Mouse (Mus musculus) liver, embryonic 14.5 days (tissue): ENCODE results near the gene Anp32a. TPM values are rescaled to one million over a fixed set of nuclear protein-coding genes. Genes with fewer than 3 reads are reported as not detected.

Experiments
- ATAC-seq: fragments of 200-750 bp; cut with Nextera tagmentation; 2 replicates; pipeline ENCODE4 v1.8.0; 2017; ENCODE audit warnings: moderate number of reproducible peaks, mild to moderate bottlenecking, moderate library complexity; ENCODE audit not compliant: insufficient read depth
- DNase-seq, 3 experiments: peaks; one replicate each; pipeline ENCODE4 v3.0.0-alpha.2; 2012 to 2013; ENCODE audit warnings: low read depth in 3 of 3, low spot score in 3 of 3
- H3K27ac ChIP-seq: fragments of 300-500 bp; sonication (generic); 2 replicates; pipeline ENCODE4 v1.5.1; 2014; ENCODE audit warnings: moderate library complexity, mild to moderate bottlenecking, control low read depth, inconsistent platforms
- H3K27me3 ChIP-seq: fragments of 300-500 bp; sonication (generic); 2 replicates; pipeline ENCODE4 v1.6.1; 2014; ENCODE audit warnings: mild to moderate bottlenecking, low read length, moderate library complexity; ENCODE audit not compliant: control insufficient read depth, insufficient read depth
- H3K36me3 ChIP-seq: fragments of 300-500 bp; sonication (generic); replicated peaks from 2 replicates; pipeline ENCODE4 v1.6.1; 2014; ENCODE audit warnings: low read depth; ENCODE audit not compliant: control insufficient read depth, insufficient read depth
- H3K4me1 ChIP-seq, 2 experiments: fragments of 200-500 bp in 1 of 2; fragments of 300-500 bp in 1 of 2; sonication (generic) in 1 of 2; replicated peaks; 2 replicates each; pipeline ENCODE4 v1.6.1; 2012 to 2014; ENCODE audit warnings: antibody characterized with exemption in 1 of 2, inconsistent platforms in 1 of 2, low read length in 1 of 2; ENCODE audit not compliant: control insufficient read depth in 2 of 2, insufficient read depth in 2 of 2
- H3K4me2 ChIP-seq: fragments of 300-500 bp; sonication (generic); 2 replicates; pipeline ENCODE4 v1.6.1; 2014; ENCODE audit warnings: low read depth, mild to moderate bottlenecking, control low read depth, moderate library complexity
- H3K4me3 ChIP-seq, 2 experiments: fragments of 200-500 bp in 1 of 2; fragments of 300-500 bp in 1 of 2; sonication (generic) in 1 of 2; 2 replicates each; pipeline ENCODE4 v1.5.1; 2012 to 2014; ENCODE audit warnings: low read depth in 2 of 2, low read length in 2 of 2, mild to moderate bottlenecking in 2 of 2, control low read depth in 1 of 2, inconsistent platforms in 1 of 2, moderate library complexity in 1 of 2; ENCODE audit not compliant: insufficient read depth in 1 of 2
- H3K9ac ChIP-seq: fragments of 300-500 bp; sonication (generic); replicated peaks from 2 replicates; pipeline ENCODE4 v1.6.1; 2014; ENCODE audit warnings: mild to moderate bottlenecking, control low read depth, moderate library complexity
- H3K9me3 ChIP-seq: fragments of 300-500 bp; sonication (generic); 2 replicates; pipeline ENCODE4 v1.6.1; 2016; ENCODE audit warnings: low read length, mixed read lengths; ENCODE audit not compliant: control insufficient read depth
- CTCF ChIP-seq: IDR thresholded peaks from 2 replicates; pipeline ENCODE4 v1.5.1; 2016; ENCODE audit warnings: antibody characterized with exemption, low read depth, control low read depth
- EP300 ChIP-seq: IDR thresholded peaks from 2 replicates; pipeline ENCODE4 v1.6.1; 2016; ENCODE audit warnings: antibody characterized with exemption, low read depth
- WGBS: fragments of 180-500 bp; shearing (Covaris S2); extraction: QIAGEN DNeasy Blood & Tissue Kit; methylation state at CpG from one replicate; pipeline ENCODE4 v1.1.7; 2014; ENCODE audit not compliant: insufficient replicate concordance; 5-methylcytosine and 5-hydroxymethylcytosine counted together
- polyA plus RNA-seq, 2 experiments: library from polyadenylated mRNA; depleted of rRNA in 1 of 2; stranded (reverse) in 1 of 2; unstranded in 1 of 2; fragments of >200 nt; fragmentation: Nextera tagmentation in 1 of 2; extraction: Ambion mirVana in 1 of 2; gene quantifications; 2 replicates each; pipeline versions ENCODE4 v1.2.1 to v1.2.3; 2012 to 2014

Gene Anp32a
- polyA plus RNA-seq, 2 experiments = 54.7 to 240 TPM

DNA sequence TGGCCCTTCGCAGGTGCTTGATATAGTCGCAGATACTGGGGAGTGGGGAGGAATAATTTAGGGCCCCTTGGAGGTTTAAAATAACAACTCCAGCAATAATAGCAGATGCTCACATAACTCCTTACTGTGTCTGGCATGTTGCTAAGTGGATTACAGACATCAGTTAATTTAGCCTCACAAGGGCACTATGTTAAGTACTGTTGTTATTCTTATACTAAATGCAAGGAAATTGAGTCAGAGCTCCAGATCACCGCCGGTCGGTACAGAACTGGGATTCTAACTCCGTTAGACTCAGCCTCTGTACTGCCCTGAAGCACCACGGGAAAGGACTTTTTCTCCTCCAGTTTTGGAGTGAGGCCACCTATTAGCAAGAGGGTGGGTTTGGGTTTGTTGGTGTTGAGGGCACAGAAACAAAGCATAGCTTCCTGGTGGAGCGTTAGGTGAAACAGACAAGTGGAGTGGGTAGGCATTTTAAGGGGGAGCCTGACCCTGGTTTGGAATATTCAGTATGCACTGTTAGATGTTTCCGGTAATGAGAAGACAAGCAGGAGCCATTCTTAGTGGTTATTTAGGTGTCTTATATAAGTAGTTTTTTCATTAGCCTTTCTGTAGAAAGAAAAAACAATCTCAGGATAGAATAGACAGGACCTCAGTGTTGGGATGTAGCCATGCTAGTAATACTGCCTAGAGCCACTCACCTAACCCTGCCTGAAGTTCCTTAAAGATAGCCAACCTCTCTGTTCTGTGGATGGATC lies 4.7 kb downstream of the Anp32a start:
- H3K4me2 ChIP-seq = peak overlapping the region; percentile 97
- no peak overlapping the region for H3K9ac ChIP-seq
- no peaks in the 10 kb centered on the region for H3K9me3 ChIP-seq
- no peaks in the 10 kb centered on the region; the same call in 1 of the 2 replicates for H3K27me3 ChIP-seq
- H3K4me3 ChIP-seq = peak overlapping the region in 1 of 2 experiments; percentile 71; a peak in 1 of 4 replicates
- 73% methylated on average over 9 of the region's 9 CpGs for WGBS
- DNase-seq (no peak), ATAC-seq (no peak)
- TF ChIP-seq EP300 (no peak), CTCF (no peak)
- H3K27ac ChIP-seq = peak overlapping the region; percentile 7; the same call in 1 of the 2 replicates
- H3K4me1 ChIP-seq = peaks cover 15 to 39% of the 10 kb centered on the region in 2 experiments
- H3K36me3 ChIP-seq = no peaks in the 10 kb centered on the region

DNA sequence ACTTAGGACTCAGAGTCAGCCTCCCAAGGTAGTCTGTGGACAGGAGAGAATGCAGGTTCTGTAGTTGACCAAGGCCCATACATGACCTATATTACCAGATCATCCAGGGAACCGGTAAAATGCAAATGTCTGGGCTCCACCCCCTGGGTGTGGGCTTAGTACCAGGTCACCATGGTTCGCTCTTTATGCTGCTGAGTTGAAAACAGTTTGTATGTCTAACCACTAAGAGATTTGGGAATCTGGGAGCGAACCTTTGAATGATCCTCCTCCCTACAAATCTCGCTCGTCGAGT lies 5.2 kb downstream of the Anp32a start:
- no peak overlapping the region for H3K9ac ChIP-seq
- TF ChIP-seq CTCF = no peak
- 60% methylated on average over 6 of the region's 6 CpGs for WGBS
- no peaks in the 10 kb centered on the region for H3K36me3 ChIP-seq
- no peak overlapping the region for H3K4me3 ChIP-seq
- no peak for ATAC-seq
- H3K9me3 ChIP-seq = no peaks in the 10 kb centered on the region
- no peak overlapping the region for H3K27ac ChIP-seq
- peak overlapping the region; percentile 97 for H3K4me2 ChIP-seq
- H3K27me3 ChIP-seq = no peaks in the 10 kb centered on the region
- H3K4me1 ChIP-seq = peaks cover 15 to 41% of the 10 kb centered on the region in 2 experiments
- no peak for DNase-seq

DNA sequence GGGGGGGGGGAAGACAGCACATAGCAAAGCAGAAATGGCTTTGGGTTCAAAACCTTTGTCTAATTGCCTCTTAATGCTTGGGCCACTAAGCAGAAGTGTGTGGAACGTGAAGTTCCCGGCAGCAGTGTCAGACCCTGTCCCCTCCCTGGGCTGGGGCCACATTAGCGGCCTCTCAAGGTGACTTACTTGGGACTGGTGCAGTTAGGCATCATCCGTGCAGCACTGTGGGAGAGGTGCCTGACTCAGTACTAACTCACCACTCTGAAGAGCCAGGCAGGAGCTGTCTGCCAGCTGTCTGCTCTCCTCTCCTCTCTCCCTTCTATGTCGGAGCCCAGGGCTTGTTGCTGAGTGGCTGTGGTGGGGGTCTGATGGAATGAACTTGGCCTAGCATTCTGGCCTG lies 6.1 kb downstream of the Anp32a start:
- H3K27me3 ChIP-seq = no peaks in the 10 kb centered on the region
- TF ChIP-seq EP300 (no peak), CTCF (no peak)
- no peaks in the 10 kb centered on the region for H3K9me3 ChIP-seq
- ATAC-seq (no peak), DNase-seq (no peak)
- H3K9ac ChIP-seq = no peak overlapping the region
- peaks cover 15 to 44% of the 10 kb centered on the region in 2 experiments for H3K4me1 ChIP-seq
- WGBS = 76% methylated on average over 5 of the region's 5 CpGs
- no peak overlapping the region for H3K4me2 ChIP-seq
- no peaks in the 10 kb centered on the region for H3K36me3 ChIP-seq
- no peak overlapping the region for H3K27ac ChIP-seq
- H3K4me3 ChIP-seq = no peak overlapping the region

DNA sequence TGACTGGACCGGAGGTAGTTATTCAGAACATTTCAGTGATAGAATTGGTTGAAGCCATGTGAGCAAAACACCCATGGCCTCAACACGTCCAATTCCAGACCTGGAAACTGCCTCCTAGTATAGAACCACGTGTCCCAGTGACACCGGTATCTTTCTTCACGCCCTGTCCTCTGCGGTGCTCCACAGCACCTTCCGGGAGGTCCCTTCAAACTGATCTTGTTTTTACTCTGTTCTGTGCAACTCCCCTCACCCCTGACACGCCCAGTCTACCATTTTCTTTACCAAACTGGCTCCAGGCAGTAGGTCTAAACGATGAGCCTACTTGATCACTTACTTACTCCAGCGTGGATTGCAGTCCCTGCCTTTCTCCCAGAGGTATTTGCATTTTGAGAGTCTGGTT lies 7.0 kb downstream of the Anp32a start:
- TF ChIP-seq EP300 (no peak), CTCF (no peak)
- Histone ChIP-seq H3K27ac (no peak overlapping the region), H3K4me1 (peaks cover 17 to 47% of the 10 kb centered on the region in 2 experiments), H3K9me3 (no peaks in the 10 kb centered on the region), H3K4me2 (no peak overlapping the region), H3K9ac (no peak overlapping the region), H3K27me3 (no peaks in the 10 kb centered on the region), H3K36me3 (no peaks in the 10 kb centered on the region), H3K4me3 (no peak overlapping the region)
- no peak for ATAC-seq
- DNase-seq = no peak
- WGBS = 68% methylated on average over 10 of the region's 10 CpGs

DNA sequence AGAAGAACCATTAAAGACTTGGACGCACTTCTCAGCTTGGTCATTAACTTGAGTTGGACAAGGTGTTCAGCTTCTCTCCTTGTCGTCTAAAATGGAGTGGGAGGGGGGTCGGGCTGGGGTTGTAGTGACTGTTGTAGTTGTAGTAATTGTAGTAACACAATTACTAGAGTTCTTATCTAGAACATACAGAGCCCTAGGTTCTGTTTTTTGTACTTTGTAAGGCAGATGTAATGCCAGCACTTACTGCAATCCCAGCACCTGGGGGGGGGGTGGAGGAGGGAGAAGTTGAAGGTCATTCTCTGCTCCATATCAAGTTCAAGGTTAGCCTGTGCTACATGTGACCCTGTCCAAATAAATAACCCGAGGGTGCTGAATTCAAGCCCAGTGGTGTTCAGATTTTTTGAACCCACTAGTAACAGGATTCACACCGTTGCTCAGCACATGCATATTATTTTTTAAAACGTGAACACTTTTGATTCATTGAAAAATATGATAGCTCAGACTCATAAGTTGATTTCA lies 7.4 kb downstream of the Anp32a start:
- WGBS = 50% methylated on average over 6 of the region's 6 CpGs
- Histone ChIP-seq H3K4me2 (no peak overlapping the region), H3K9me3 (no peaks in the 10 kb centered on the region), H3K36me3 (no peaks in the 10 kb centered on the region), H3K27me3 (no peaks in the 10 kb centered on the region), H3K4me3 (no peak overlapping the region), H3K4me1 (peaks cover 22 to 52% of the 10 kb centered on the region in 2 experiments), H3K9ac (no peak overlapping the region), H3K27ac (no peak overlapping the region)
- no peak for DNase-seq
- no peak for ATAC-seq
- TF ChIP-seq CTCF (no peak), EP300 (no peak)
